13 mouse cellular contexts compared by ENCODE assay signal in the genomic region with DNA sequence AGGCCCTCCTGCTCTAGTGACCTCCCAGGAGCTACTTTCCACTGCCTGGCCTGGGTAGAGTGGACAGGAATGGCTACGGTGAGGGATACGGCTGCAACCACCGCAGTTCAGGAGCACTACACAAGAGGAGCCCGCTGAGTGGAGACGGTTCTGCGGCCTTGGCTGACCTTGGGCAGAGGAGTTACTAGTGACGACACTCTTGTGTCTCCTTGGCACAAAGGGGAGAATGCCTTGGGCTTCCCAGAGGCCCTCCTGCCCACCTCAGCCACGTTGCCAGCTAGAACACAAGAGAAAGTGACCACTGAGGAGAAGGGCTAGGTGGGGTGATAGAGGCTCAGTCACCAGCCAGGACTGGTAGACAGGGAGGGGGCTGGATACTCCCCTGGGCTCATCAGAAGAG. TPM values are rescaled to one million over a fixed set of nuclear protein-coding genes. Genes with fewer than 3 reads are reported as not detected.
A peak's percentile ranks its signal among the peaks of the same experiment; 100 is the strongest.
DNase-seq lines count a peak whose midpoint lies in the region; ATAC-seq and TF ChIP-seq lines count a peak whose summit lies in the region.
"Had no signal": no experiment of that assay in that cellular context is flagged by ENCODE, and none has a peak within 500 bp of the region (broad histone marks: within the 10 kb centered on the region; RNA-seq: fewer than 3 reads in every experiment).

No protein-coding gene starts in this region.

- no peak overlapping the region for H3K9ac ChIP-seq in heart, embryonic 16.5 days (ENCODE audit: low read length)
- no peak overlapping the region for H3K9ac ChIP-seq in lung, postnatal 0 days (replicated peaks; ENCODE audit: low read depth)
- no peak overlapping the region for H3K9ac ChIP-seq in forebrain, embryonic 14.5 days (ENCODE audit: low read length)
- H3K9ac ChIP-seq: forebrain, embryonic 15.5 days; heart, embryonic 13.5 days had no signal

- no peaks in the 10 kb centered on the region for H3K79me2 ChIP-seq in myocyte (ENCODE audit: control insufficient read depth, insufficient read depth)

- H3K4me1 ChIP-seq in heart, embryonic 16.5 days (ENCODE audit: control insufficient read depth, insufficient read depth, low read length) = peaks cover 11% of the 10 kb centered on the region; the same call in 1 of the 2 replicates
- peaks cover 22% of the 10 kb centered on the region for H3K4me1 ChIP-seq in lung, postnatal 0 days (ENCODE audit: insufficient read depth, low read depth, low read length)
- peaks cover 21% of the 10 kb centered on the region for H3K4me1 ChIP-seq in brown adipose tissue, adult 24 weeks (ENCODE audit: control insufficient read depth, insufficient read depth, insufficient read length, low read length)
- H3K4me1 ChIP-seq in forebrain, embryonic 14.5 days (ENCODE audit: control insufficient read depth, insufficient read depth, low read length) = no peaks in the 10 kb centered on the region

- TF ChIP-seq EP300 in lung, postnatal 0 days (IDR thresholded peaks at IDR 0.05) = no peak

- H3K27ac ChIP-seq in heart, embryonic 16.5 days (ENCODE audit: low read length) = peak overlapping the region; percentile 25; the same call in 1 of the 2 replicates
- H3K27ac ChIP-seq in lung, postnatal 0 days (ENCODE audit: low read length) = peak overlapping the region; percentile 66
- peak overlapping the region; percentile 66 for H3K27ac ChIP-seq in brown adipose tissue, adult 24 weeks (replicated peaks; ENCODE audit: low read depth, low read length)
- H3K27ac ChIP-seq in forebrain, embryonic 14.5 days (ENCODE audit: low read depth, low read length) = no peak overlapping the region
- H3K27ac ChIP-seq: forebrain, embryonic 15.5 days had no signal

- DNase-seq in heart, adult 9 months (ENCODE audit: low spot score in 2 of 2) = no peak
- no peak for DNase-seq in lung, postnatal 0 days (ENCODE audit: low spot score)
- DNase-seq in lung, adult 18-20 months = no peak
- no peak for DNase-seq in forebrain, embryonic 14.5 days (ENCODE audit: low spot score)
- DNase-seq: cerebellum, adult 11 months; right cerebral cortex, adult 18-20 months had no signal

- ATAC-seq in heart, embryonic 16.5 days (replicated peaks; ENCODE audit: extremely low read depth, insufficient read depth, low FRiP score) = no peak
- ATAC-seq in lung, postnatal 0 days = no peak
- no peak for ATAC-seq in monocyte, adult 5-6 weeks (replicated peaks; ENCODE audit: insufficient number of reproducible peaks, low FRiP score, low TSS enrichment, poor library complexity, severe bottlenecking)
- no peak for ATAC-seq in forebrain, embryonic 14.5 days
- ATAC-seq: forebrain, embryonic 15.5 days had no signal

- TF ChIP-seq POLR2A in myocyte (IDR thresholded peaks at IDR 0.05; ENCODE audit: insufficient read length, low read depth) = no peak

- 63% methylated on average over 8 of the region's 8 CpGs for WGBS in heart, embryonic 16.5 days
- WGBS in lung, postnatal 0 days = 66% methylated on average over 8 of the region's 8 CpGs
- 83% methylated on average over 8 of the region's 8 CpGs for WGBS in forebrain, embryonic 14.5 days

- H3K9me3 ChIP-seq in heart, embryonic 16.5 days (replicated peaks; ENCODE audit: control insufficient read depth, low read length) = no peaks in the 10 kb centered on the region
- H3K9me3 ChIP-seq in lung, postnatal 0 days (ENCODE audit: low read length) = no peaks in the 10 kb centered on the region
- H3K9me3 ChIP-seq in forebrain, embryonic 14.5 days (replicated peaks; ENCODE audit: control insufficient read depth, low read length) = no peaks in the 10 kb centered on the region
- H3K9me3 ChIP-seq: forebrain, embryonic 15.5 days; heart, embryonic 13.5 days had no signal

- no peak for TF ChIP-seq CTCF in lung, postnatal 0 days (IDR thresholded peaks at IDR 0.05)

- H3ac ChIP-seq in myocyte (ENCODE audit: control insufficient read depth, insufficient read length) = no peak overlapping the region

- H3K27me3 ChIP-seq in heart, embryonic 16.5 days (ENCODE audit: control insufficient read depth, insufficient read depth, low read length) = no peaks in the 10 kb centered on the region
- no peaks in the 10 kb centered on the region for H3K27me3 ChIP-seq in lung, postnatal 0 days (replicated peaks; ENCODE audit: insufficient read depth, low read length)
- H3K27me3 ChIP-seq in myocyte (ENCODE audit: control insufficient read depth, insufficient read depth, insufficient read length) = no peaks in the 10 kb centered on the region
- no peaks in the 10 kb centered on the region for H3K27me3 ChIP-seq in forebrain, embryonic 14.5 days (replicated peaks; ENCODE audit: control insufficient read depth, insufficient read depth, low read length)
- H3K27me3 ChIP-seq: forebrain, embryonic 15.5 days; heart, embryonic 13.5 days had no signal

- H3K4me3 ChIP-seq in heart, embryonic 16.5 days (ENCODE audit: low read length) = no peak overlapping the region
- H3K4me3 ChIP-seq in lung, postnatal 0 days (ENCODE audit: low read depth, low read length) = no peak overlapping the region
- no peak overlapping the region for H3K4me3 ChIP-seq in brown adipose tissue, adult 24 weeks (ENCODE audit: insufficient read depth, low read depth, low read length)
- no peak overlapping the region for H3K4me3 ChIP-seq in myocyte
- H3K4me3 ChIP-seq in forebrain, embryonic 14.5 days (ENCODE audit: low read depth, low read length) = no peak overlapping the region
- H3K4me3 ChIP-seq: forebrain, embryonic 15.5 days; heart, embryonic 13.5 days had no signal

- no peak overlapping the region for H3K4me2 ChIP-seq in heart, embryonic 16.5 days (ENCODE audit: low read depth, low read length)
- no peak overlapping the region for H3K4me2 ChIP-seq in lung, postnatal 0 days (replicated peaks; ENCODE audit: low read depth, low read length)
- peak overlapping the region; percentile 55 for H3K4me2 ChIP-seq in myocyte (ENCODE audit: low read depth)
- H3K4me2 ChIP-seq in forebrain, embryonic 14.5 days (ENCODE audit: low read length) = no peak overlapping the region
- H3K4me2 ChIP-seq: forebrain, embryonic 15.5 days; heart, embryonic 13.5 days had no signal

- H3K36me3 ChIP-seq in heart, embryonic 16.5 days (ENCODE audit: control insufficient read depth, insufficient read depth) = no peaks in the 10 kb centered on the region
- no peaks in the 10 kb centered on the region for H3K36me3 ChIP-seq in lung, postnatal 0 days (ENCODE audit: insufficient read depth, low read length)
- H3K36me3 ChIP-seq in myocyte (ENCODE audit: control insufficient read depth, insufficient read depth) = no peaks in the 10 kb centered on the region
- no peaks in the 10 kb centered on the region for H3K36me3 ChIP-seq in forebrain, embryonic 14.5 days (ENCODE audit: control insufficient read depth, insufficient read depth, low read length)
- H3K36me3 ChIP-seq: forebrain, embryonic 15.5 days; heart, embryonic 13.5 days had no signal

TF ChIP-seq in myocyte, 11 proteins besides CTCF, POLR2A, EP300 and RAD21 (continues in another document):
- no peak for TF ChIP-seq MAX (IDR thresholded peaks at IDR 0.05; ENCODE audit: low read depth)
- TF ChIP-seq E2F4 (IDR thresholded peaks at IDR 0.05; ENCODE audit: insufficient read depth) = no peak
- TF ChIP-seq MYOG (IDR thresholded peaks at IDR 0.05; ENCODE audit: control insufficient read depth in 1 of 3, insufficient read depth in 1 of 3, insufficient read length in 2 of 3, low read depth in 2 of 3) = no peak
- no peak for TF ChIP-seq USF1 (IDR thresholded peaks at IDR 0.05; ENCODE audit: low read depth)

RNA-seq across cellular contexts. Expression of gene Aldh3b1, which starts 5.4 kb away (rescaled TPM):
- 2.6 and 3.7 TPM in 2 replicates for polyA plus RNA-seq in heart, embryonic 16.5 days (2015; fragmentation: Nextera tagmentation; extraction: Ambion mirVana)
- polyA plus RNA-seq in lung, postnatal 0 days (2015; fragmentation: Nextera tagmentation; extraction: Ambion mirVana) = 33.2 and 38.3 TPM in 2 replicates
- 1.8 and 2.2 TPM in 2 replicates for polyA plus RNA-seq in brown adipose tissue, adult 24 weeks (2012; ENCODE audit: insufficient read depth, insufficient read length, missing spikeins)
- 51.8 TPM for polyA plus RNA-seq in myocyte (2012; fragmentation: generic; extraction: Trizol)
- 54.5 to 74.4 TPM (median 57.2 TPM) in 3 replicates for total RNA-seq in monocyte, adult 5-6 weeks (2017)
- 1.9 and 2.0 TPM in 2 replicates for polyA plus RNA-seq in forebrain, embryonic 14.5 days (2014; fragmentation: Nextera tagmentation; extraction: Ambion mirVana)

RNA-seq across cellular contexts. Expression of gene Unc93b1, which starts 10.8 kb away (rescaled TPM):
- 19.8 TPM in 2 replicates for polyA plus RNA-seq in heart, embryonic 16.5 days (2015; fragmentation: Nextera tagmentation; extraction: Ambion mirVana)
- 40.0 and 45.5 TPM in 2 replicates for polyA plus RNA-seq in lung, postnatal 0 days (2015; fragmentation: Nextera tagmentation; extraction: Ambion mirVana)
- 25.3 and 25.4 TPM in 2 replicates for polyA plus RNA-seq in brown adipose tissue, adult 24 weeks (2012; ENCODE audit: insufficient read depth, insufficient read length, missing spikeins)
- polyA plus RNA-seq in myocyte (2012; fragmentation: generic; extraction: Trizol) = 4.0 TPM
- 243 to 349 TPM (median 322 TPM) in 3 replicates for total RNA-seq in monocyte, adult 5-6 weeks (2017)
- 7.5 and 9.4 TPM in 2 replicates for polyA plus RNA-seq in forebrain, embryonic 14.5 days (2014; fragmentation: Nextera tagmentation; extraction: Ambion mirVana)

RNA-seq across cellular contexts. Expression of gene Ndufs8, which starts 11.6 kb away (rescaled TPM):
- 466 and 487 TPM in 2 replicates for polyA plus RNA-seq in heart, embryonic 16.5 days (2015; fragmentation: Nextera tagmentation; extraction: Ambion mirVana)
- 203 and 225 TPM in 2 replicates for polyA plus RNA-seq in lung, postnatal 0 days (2015; fragmentation: Nextera tagmentation; extraction: Ambion mirVana)
- polyA plus RNA-seq in brown adipose tissue, adult 24 weeks (2012; ENCODE audit: insufficient read depth, insufficient read length, missing spikeins) = 1,010 and 1,143 TPM in 2 replicates
- polyA plus RNA-seq in myocyte (2012; fragmentation: generic; extraction: Trizol) = 482 TPM
- 27.2 to 46.8 TPM (median 33.1 TPM) in 3 replicates for total RNA-seq in monocyte, adult 5-6 weeks (2017)
- 243 and 301 TPM in 2 replicates for polyA plus RNA-seq in forebrain, embryonic 14.5 days (2014; fragmentation: Nextera tagmentation; extraction: Ambion mirVana)

RNA-seq across cellular contexts. Expression of gene Tcirg1, which starts 17.3 kb away (rescaled TPM):
- polyA plus RNA-seq in heart, embryonic 16.5 days (2015; fragmentation: Nextera tagmentation; extraction: Ambion mirVana) = 31.0 and 32.3 TPM in 2 replicates
- 31.8 and 33.1 TPM in 2 replicates for polyA plus RNA-seq in lung, postnatal 0 days (2015; fragmentation: Nextera tagmentation; extraction: Ambion mirVana)
- 5.3 and 7.7 TPM in 2 replicates for polyA plus RNA-seq in brown adipose tissue, adult 24 weeks (2012; ENCODE audit: insufficient read depth, insufficient read length, missing spikeins)
- 50.9 TPM for polyA plus RNA-seq in myocyte (2012; fragmentation: generic; extraction: Trizol)
- 181 to 259 TPM (median 252 TPM) in 3 replicates for total RNA-seq in monocyte, adult 5-6 weeks (2017)
- 5.8 and 9.1 TPM in 2 replicates for polyA plus RNA-seq in forebrain, embryonic 14.5 days (2014; fragmentation: Nextera tagmentation; extraction: Ambion mirVana)

RNA-seq across cellular contexts. Expression of gene Aldh3b3, which starts 34.3 kb away (rescaled TPM):
- polyA plus RNA-seq in heart, embryonic 16.5 days (2015; fragmentation: Nextera tagmentation; extraction: Ambion mirVana) = not detected in 2 replicates
- 0.04 and 0.06 TPM in 2 replicates for polyA plus RNA-seq in lung, postnatal 0 days (2015; fragmentation: Nextera tagmentation; extraction: Ambion mirVana)
- not detected in 2 replicates for polyA plus RNA-seq in brown adipose tissue, adult 24 weeks (2012; ENCODE audit: insufficient read depth, insufficient read length, missing spikeins)
- polyA plus RNA-seq in myocyte (2012; fragmentation: generic; extraction: Trizol) = 1.2 TPM
- total RNA-seq in monocyte, adult 5-6 weeks (2017) = not detected in 3 replicates
- polyA plus RNA-seq in forebrain, embryonic 14.5 days (2014; fragmentation: Nextera tagmentation; extraction: Ambion mirVana) = not detected in 2 replicates
- polyA plus RNA-seq: forebrain, embryonic 15.5 days; heart, embryonic 13.5 days; kidney, embryonic 14.5 days had no signal
